Mouse (Mus musculus) intestine, postnatal 0 days (tissue): ENCODE data around the gene Top1. TPM values are rescaled to one million over a fixed set of nuclear protein-coding genes. Genes with fewer than 3 reads are reported as not detected.
A peak's percentile ranks its signal among the peaks of the same experiment; 100 is the strongest.

Source experiments
- ATAC-seq: fragments of 200-750 bp; cut with Nextera tagmentation; 2 replicates; pipeline ENCODE4 v1.8.0; 2017; ENCODE audit warnings: mild to moderate bottlenecking, moderate TSS enrichment, moderate library complexity
- H3K27ac ChIP-seq: fragments of 300-500 bp; sonication (generic); 2 replicates; pipeline ENCODE4 v1.5.1; 2014; ENCODE audit warnings: mild to moderate bottlenecking, low read depth, low read length, moderate library complexity
- H3K27me3 ChIP-seq: fragments of 300-500 bp; sonication (generic); replicated peaks from 2 replicates; pipeline ENCODE4 v1.6.1; 2014; ENCODE audit warnings: low read length, mixed read lengths; ENCODE audit not compliant: control insufficient read depth, insufficient read depth
- H3K36me3 ChIP-seq: fragments of 300-500 bp; sonication (generic); 2 replicates; pipeline ENCODE4 v1.6.1; 2014; ENCODE audit warnings: mild to moderate bottlenecking, moderate library complexity; ENCODE audit not compliant: control insufficient read depth, insufficient read depth
- H3K4me1 ChIP-seq: fragments of 300-500 bp; sonication (generic); replicated peaks from 2 replicates; pipeline ENCODE4 v1.6.1; 2014; ENCODE audit warnings: antibody characterized with exemption, low read length, mixed read lengths; ENCODE audit not compliant: control insufficient read depth, insufficient read depth
- H3K4me2 ChIP-seq: fragments of 300-500 bp; sonication (generic); replicated peaks from 2 replicates; pipeline ENCODE4 v1.6.1; 2014; ENCODE audit warnings: low read depth, mild to moderate bottlenecking, moderate library complexity
- H3K4me3 ChIP-seq: fragments of 300-500 bp; sonication (generic); 2 replicates; pipeline ENCODE4 v1.5.1; 2014; ENCODE audit warnings: low read depth, low read length
- H3K9ac ChIP-seq: fragments of 300-500 bp; sonication (generic); 2 replicates; pipeline ENCODE4 v1.6.1; 2014; ENCODE audit warnings: mild to moderate bottlenecking, low read depth, low read length
- H3K9me3 ChIP-seq: fragments of 300-500 bp; sonication (generic); 2 replicates; pipeline ENCODE4 v1.6.1; 2016; ENCODE audit warnings: mixed run types; ENCODE audit not compliant: control insufficient read depth
- CTCF ChIP-seq: sonication (generic); IDR thresholded peaks from 2 replicates; pipeline ENCODE4 v1.5.1; 2016; ENCODE audit warnings: low read depth, mild to moderate bottlenecking, control low read depth, antibody characterized with exemption, moderate library complexity
- WGBS: fragments of 180-500 bp; shearing (Covaris S2); extraction: QIAGEN DNeasy Blood & Tissue Kit; methylation state at CpG from one replicate; pipeline ENCODE4 v1.1.7; 2014; 5-methylcytosine and 5-hydroxymethylcytosine counted together
- polyA plus RNA-seq: library from polyadenylated mRNA; unstranded; fragments of >200 nt; fragmentation: Nextera tagmentation; extraction: Ambion mirVana; gene quantifications from 2 replicates; pipeline ENCODE4 v1.2.1, GENCODE M21; 2015

Gene Top1
- polyA plus RNA-seq, 1 experiment from 2014 or later: 32.7 TPM

DNA sequence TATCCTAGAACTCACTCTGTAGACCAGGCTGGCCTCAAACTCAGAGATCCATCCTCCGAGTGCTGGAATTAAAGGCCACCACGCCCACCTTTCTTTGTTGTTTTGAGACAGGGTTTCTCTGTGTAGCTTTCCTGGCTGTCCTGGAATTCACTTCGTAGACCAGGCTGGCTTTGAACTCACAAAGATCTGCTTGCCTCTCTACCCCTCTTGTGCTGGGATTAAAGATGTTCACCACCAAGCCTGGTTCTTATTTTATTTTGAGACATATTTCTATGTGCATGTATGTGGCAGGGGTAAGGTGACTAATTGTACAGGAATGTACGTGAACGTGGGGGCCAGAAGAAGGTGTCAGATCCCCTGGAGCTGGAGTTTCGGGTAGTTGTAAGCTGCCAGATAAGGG, 27.9 kb upstream of the Top1 start:
- TF ChIP-seq CTCF: no peak
- Histone ChIP-seq H3K9me3 (no peaks in the 10 kb centered on the region), H3K36me3 (no peaks in the 10 kb centered on the region), H3K27me3 (no peaks in the 10 kb centered on the region), H3K27ac (no peak overlapping the region), H3K9ac (no peak overlapping the region), H3K4me1 (peaks cover 11% of the 10 kb centered on the region), H3K4me2 (no peak overlapping the region), H3K4me3 (no peak overlapping the region)
- 90% methylated on average over 6 of the region's 6 CpGs for WGBS
- ATAC-seq: no peak

DNA sequence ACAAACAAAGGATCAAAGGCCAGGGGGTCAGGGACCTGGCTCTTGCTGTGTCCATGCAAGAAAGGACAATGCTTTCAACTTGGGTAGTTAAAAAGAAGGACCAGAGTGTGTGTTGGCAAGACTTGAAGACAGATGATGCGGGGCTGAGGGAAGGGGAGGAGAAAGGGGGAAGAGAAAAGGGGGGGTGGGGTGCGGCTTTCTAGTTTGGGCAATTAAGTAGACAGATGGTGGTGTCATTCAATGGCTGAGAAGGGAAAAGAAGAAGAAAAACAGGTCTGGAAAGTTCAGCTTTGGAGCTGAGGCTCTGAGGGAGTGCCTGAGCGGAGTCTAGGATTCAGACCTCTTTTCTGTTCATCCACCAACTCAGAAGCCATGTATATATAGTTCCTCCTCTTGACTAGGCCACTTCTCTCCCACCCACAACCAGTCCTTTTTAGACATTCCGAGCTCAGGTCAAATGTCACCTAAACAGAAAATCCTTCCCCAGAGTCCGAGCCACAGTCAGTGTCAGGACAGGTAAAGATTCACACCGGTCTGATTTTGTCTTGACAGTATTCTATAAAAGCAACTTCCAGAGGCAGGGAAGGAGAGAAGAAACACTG, 27.0 kb upstream of the Top1 start:
- Histone ChIP-seq H3K27me3 (no peaks in the 10 kb centered on the region), H3K9ac (no peak overlapping the region), H3K27ac (no peak overlapping the region), H3K4me3 (no peak overlapping the region), H3K9me3 (no peaks in the 10 kb centered on the region), H3K36me3 (no peaks in the 10 kb centered on the region), H3K4me2 (peak overlapping the region; percentile 30), H3K4me1 (peaks cover 11% of the 10 kb centered on the region)
- ATAC-seq: no peak
- WGBS: 65% methylated on average over 6 of the region's 6 CpGs
- TF ChIP-seq CTCF: no peak

DNA sequence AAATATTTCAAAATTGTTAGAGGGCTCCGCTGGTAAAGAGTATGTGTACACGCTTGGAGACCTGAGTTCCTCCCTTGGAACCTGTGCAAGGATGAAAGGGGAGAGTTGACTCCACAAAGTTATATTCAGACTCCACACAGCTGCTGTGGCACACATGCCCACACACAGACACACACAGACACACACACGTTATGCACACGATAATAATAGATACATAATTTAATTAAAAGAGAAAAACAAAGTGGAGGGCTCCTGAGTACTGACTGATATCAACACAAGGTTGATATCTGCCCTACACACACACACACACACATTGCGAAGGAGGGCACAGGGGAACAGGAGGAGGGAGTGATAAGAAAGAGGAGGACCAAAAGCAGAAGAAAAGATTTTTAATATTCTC, 26.4 kb upstream of the Top1 start:
- H3K36me3 ChIP-seq: no peaks in the 10 kb centered on the region
- TF ChIP-seq CTCF: no peak
- ATAC-seq: no peak
- peak overlapping the region; percentile 30 for H3K4me2 ChIP-seq
- H3K27ac ChIP-seq: no peak overlapping the region
- H3K4me1 ChIP-seq: peaks cover 11% of the 10 kb centered on the region
- no peak overlapping the region for H3K4me3 ChIP-seq
- H3K27me3 ChIP-seq: no peaks in the 10 kb centered on the region
- no peaks in the 10 kb centered on the region for H3K9me3 ChIP-seq
- no peak overlapping the region for H3K9ac ChIP-seq
- WGBS: 70% methylated on average over 5 of the region's 5 CpGs

DNA sequence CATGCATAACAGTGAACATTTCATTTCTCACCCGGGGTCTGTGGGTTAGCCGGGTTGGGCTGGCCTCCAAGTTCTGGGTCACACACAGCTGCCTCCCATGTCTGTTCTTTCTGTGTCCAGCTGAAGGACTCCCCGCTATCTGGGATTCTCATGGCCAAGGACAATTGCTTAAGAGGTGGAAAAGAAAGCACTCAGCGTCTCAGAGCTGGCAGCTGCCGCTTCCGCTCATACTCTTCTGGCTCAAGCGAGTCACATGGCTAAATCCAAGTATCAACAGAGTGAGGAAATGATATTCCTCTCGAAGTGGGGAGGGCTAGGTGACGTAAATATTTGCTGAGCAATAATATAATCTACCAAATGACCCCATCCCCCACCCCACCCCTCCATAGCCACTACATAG, 25.9 kb upstream of the Top1 start:
- peak overlapping the region; percentile 47 for H3K4me2 ChIP-seq
- no peak overlapping the region for H3K9ac ChIP-seq
- no peaks in the 10 kb centered on the region for H3K27me3 ChIP-seq
- H3K9me3 ChIP-seq: no peaks in the 10 kb centered on the region
- peak overlapping the region; percentile 80 for H3K27ac ChIP-seq
- peak; percentile 67 for ATAC-seq
- no peak for TF ChIP-seq CTCF
- 9% methylated on average over 9 of the region's 9 CpGs for WGBS
- H3K4me3 ChIP-seq: no peak overlapping the region
- H3K36me3 ChIP-seq: no peaks in the 10 kb centered on the region
- peaks cover 11% of the 10 kb centered on the region for H3K4me1 ChIP-seq

DNA sequence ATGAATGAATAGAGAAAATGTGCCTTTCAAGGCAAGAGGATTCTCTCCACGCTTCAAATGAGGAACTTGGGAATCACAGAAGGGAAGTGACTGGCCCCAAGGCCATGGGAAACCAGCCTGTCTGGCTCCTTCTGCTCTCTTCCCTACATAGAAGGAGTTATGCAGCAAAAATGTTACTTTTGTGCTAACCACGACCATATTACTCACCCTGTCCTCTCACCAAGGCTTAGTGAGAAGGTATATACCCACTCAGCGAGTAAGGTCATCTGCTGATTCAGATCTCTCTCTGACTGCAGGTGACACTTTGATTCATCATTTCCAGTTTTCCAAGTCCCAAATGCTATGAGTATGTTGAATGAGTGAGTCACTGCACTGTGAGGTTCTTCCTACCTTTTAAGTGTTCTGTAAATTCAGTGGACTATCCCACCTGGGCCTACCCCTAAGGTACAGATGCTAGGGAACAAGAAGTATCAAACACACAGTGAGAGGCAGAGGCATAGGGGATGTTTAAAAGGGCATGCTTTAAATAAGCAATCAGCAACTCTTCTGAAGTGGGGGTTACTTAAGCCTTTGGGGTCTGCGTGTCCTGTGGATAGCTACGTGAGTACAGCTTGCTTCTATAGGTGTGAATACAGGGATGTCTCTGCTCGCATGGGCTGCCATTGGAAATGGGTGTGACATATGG, 25.3 kb upstream of the Top1 start:
- H3K27me3 ChIP-seq: no peaks in the 10 kb centered on the region
- H3K9me3 ChIP-seq: no peaks in the 10 kb centered on the region
- H3K4me3 ChIP-seq: no peak overlapping the region
- ATAC-seq: no peak
- H3K36me3 ChIP-seq: no peaks in the 10 kb centered on the region
- H3K9ac ChIP-seq: no peak overlapping the region
- peak overlapping the region; percentile 47; the same call in 1 of the 2 replicates for H3K4me2 ChIP-seq
- peak overlapping the region; percentile 80 for H3K27ac ChIP-seq
- WGBS: 60% methylated on average over 6 of the region's 6 CpGs
- TF ChIP-seq CTCF: no peak
- peaks cover 11% of the 10 kb centered on the region for H3K4me1 ChIP-seq

DNA sequence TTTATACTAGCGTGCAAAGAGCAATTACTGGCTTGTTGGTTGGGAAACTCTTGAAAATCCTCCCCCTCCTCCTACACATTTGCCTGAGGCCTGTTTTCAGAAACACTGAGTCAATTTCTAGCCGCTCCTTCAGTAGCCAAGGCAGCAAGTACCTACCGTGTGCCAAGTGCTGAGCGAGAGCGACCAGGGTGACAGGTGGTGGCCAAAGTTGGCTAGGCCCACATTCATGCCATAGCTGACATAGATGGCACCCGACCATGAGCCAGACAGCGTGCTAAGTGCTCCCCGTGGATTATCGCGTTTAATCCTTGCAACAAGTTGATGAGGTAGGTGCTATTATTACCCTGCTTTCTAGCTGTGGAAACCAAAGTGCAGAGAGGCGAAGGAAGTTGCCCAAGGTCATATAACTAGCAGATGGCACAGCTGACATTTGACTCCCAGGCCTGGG, 24.7 kb upstream of the Top1 start:
- Histone ChIP-seq H3K9me3 (no peaks in the 10 kb centered on the region), H3K9ac (no peak overlapping the region), H3K27me3 (no peaks in the 10 kb centered on the region), H3K4me3 (no peak overlapping the region), H3K4me1 (peaks cover 11% of the 10 kb centered on the region), H3K27ac (peak overlapping the region; percentile 80), H3K36me3 (no peaks in the 10 kb centered on the region), H3K4me2 (no peak overlapping the region)
- ATAC-seq: no peak; the same call in 1 of the 2 replicates
- WGBS: 68% methylated on average over 11 of the region's 11 CpGs
- TF ChIP-seq CTCF: no peak
